Mouse (Mus musculus) left cerebral cortex, adult 11 months (tissue): ENCODE results near the gene Tulp4.
"Not testable (repeated sequence)": the region's sequence is repeated elsewhere in the genome, so short reads cannot be mapped to it uniquely, and the experiment has no call there.

Experiments
- DNase-seq: peaks from one replicate; pipeline ENCODE4 v3.0.0; 2022; ENCODE audit warnings: low spot score

Tulp4 gene

DNA sequence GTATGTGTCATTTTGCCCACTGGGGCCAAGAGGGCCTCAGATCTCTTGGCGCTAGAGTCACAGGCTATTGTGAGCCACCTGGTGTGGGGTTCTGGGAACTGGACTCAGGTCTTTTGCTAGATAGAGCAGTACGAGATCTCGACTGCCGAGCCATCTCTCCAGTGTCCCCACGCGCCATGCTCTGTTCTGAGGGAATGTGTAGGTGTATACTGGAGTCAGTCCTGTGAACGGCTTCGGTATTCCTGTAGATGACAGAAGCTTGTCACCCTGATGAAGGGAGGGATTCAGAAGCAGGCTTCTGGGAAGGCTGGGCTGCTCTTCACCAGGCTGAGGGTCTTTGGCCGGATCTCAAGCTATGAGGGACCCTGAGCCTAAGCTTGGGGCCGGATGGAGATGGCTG, 173.5 kb downstream of the Tulp4 start:
- not testable (repeated sequence) for DNase-seq

DNA sequence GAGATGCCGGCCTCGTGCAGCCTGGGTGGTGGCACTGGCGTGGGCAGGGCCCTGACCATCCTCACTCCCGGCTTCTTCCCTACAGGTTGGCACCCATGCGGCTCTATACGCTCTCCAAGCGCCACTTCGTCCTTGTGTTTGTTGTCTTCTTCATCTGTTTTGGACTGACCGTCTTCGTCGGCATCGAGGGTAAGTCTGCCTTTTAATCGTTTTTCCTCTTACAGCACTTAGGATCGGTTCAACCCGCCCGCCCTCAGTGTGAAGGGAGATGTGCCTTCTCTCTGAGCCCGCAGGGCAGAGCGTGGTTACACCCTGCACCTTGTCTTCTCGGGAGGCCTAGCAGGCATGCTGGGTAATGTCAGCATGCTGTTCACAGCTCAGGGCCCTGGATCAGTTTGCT, 174.3 kb downstream of the Tulp4 start:
- not testable (repeated sequence) for DNase-seq

DNA sequence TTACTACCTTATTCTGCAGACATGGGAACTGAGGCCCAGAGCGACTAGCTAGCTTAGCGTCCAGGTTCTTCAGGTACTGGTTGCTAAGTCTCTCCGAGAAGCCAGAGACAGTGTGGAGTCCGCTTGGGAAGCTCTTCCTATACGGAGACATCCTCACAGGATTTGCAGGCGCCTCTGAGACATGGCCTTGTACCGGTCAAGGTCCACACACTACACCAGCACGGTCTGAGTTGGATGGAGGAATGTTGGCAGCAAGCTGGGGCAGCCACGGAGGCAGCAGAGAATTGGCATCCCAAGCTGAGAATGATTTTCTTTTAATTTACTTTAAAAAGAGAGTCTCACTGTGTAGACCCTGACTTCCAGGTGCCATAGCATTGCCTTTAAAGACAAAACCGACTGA, 176.9 kb downstream of the Tulp4 start:
- not testable (repeated sequence) for DNase-seq

DNA sequence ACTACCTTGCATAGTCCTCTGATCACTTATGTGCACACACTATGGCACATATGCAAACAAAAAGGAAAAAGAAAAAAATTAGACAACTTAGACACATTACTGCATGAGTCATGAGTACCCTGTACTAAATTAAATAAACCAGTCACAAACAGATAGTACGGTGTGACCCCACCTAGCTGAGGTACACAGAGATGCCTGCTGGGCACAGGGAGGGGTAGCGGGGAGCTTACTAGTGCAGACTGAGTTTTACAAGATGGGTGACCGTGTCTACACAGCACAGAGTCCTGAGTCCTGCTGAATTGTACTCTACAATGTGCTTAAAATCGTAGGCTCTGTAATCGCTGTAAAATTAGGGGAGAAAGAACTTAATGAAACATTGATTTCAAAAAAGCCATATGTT, 179.9 kb downstream of the Tulp4 start:
- DNase-seq: not testable (repeated sequence)

DNA sequence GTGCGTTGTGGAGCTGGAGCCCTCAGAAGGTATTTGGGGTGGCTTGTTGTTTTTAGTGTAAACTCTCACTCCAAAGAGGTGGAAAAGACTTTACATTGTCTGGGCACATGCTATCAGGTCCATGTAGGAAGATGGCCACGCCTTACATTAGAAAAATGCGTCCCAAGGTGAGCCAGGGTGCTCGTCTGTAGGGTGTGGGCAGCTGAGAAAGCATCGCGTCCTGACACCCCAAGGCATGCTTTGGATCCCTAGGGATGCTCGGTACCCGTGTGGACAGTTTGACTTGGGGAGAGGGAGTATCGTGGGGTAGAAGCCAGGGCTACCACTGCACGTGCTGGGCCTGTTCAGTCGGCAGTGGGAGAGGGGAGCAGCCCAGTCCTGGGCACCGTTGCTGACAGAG, 182.8 kb downstream of the Tulp4 start:
- not testable (repeated sequence) for DNase-seq

DNA sequence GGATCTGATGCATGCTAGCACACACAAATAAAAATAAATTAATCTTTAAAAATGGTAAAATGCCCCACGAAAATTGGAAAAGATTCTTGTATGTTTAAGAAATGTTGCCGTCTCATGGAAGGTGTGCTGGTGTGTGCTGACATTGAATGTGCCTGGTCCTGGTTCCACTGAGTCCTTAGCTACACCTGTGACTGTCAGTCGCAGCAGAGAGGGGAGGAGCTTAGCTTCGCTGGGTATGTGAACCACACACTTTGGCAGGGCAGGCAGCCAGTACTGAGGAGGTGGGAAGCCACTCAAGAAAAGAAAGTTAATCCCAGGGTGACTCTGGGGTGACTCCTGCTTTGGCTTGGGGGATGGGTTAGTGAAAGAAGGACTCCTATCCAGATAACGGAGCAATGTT, 187.6 kb downstream of the Tulp4 start:
- DNase-seq: not testable (repeated sequence)

DNA sequence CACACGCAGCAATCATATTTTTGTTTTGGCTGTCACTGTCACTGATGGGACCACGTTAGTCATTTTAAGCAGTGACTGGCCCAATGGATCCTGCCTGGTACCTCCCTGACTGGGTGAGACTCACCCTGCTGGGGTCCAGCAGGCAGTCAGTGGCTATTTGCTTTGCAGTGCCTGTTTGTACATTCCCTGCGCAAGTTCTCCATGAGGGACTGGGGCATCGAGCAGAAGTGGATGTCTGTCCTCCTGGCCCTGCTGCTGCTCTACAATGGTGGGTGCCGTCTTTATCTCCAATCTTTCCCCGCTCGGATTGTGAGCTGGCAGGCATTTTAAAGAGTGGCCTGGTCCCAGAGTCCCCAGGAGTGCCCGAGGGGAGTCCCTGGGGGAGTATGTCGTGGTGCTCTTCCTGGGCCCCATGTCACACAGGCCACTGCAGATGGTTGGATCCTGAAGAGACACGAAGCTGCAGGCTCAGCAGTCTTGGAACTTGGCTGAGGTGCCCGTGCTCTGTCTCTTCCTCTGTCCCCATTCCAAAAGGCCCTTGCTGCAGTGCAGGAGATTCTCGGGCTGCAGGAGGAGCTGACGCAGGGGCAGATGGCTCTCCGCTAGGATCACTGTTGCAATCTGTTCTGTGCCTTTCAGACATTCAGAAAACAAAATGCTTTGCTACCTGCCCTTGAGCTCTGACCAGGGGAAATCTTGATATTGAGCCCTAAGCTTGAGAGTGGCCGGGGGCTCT, 191.0 kb downstream of the Tulp4 start:
- not testable (repeated sequence) for DNase-seq

DNA sequence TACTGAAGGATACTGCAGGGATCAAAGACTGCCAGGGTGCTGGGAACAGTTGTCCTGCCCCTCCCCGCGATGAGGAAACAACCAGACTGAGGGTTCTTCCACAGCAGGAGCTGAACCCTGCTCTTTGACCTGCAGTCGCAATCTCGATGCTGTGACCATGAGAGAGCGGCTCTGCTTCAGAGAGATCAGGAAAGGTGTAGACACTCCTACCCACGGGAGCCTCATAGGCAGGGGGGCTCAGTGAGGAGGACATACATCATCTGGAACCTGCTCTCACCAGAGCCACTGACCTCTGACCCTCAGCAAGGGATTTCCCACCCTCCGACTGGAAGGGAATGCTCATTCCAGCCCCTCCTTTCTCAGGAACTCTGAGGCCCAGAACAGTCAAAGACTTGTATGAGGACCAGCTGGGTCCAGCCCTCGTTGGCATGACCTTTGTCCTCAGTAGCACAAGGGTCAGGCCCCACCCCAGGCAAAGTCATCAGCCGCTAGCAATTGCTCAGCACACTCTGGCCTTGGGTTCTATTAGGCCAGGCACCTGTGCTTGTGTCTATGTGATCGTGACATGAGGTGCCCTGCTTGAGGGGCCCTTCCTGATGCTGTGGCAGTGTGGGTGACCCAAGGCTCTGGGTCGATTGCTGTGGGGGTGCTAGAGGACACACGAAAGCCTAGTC, 194.1 kb downstream of the Tulp4 start:
- DNase-seq: not testable (repeated sequence)
